Mouse (Mus musculus): ENCODE results near the gene Slc25a43.

GRCm38 (mm10) chrX:36763934-36764317 lies 20.5 kb downstream of the Slc25a43 start:
- TF ChIP-seq CTCF (IDR thresholded peaks at IDR 0.05) (no peak), POLR2A (IDR thresholded peaks at IDR 0.05; ENCODE audit: insufficient read depth, low read depth, low read length) (no peak)
